Mouse (Mus musculus) megakaryocyte, adult 5-6 weeks (primary cell): ENCODE measurements around the gene Rnf135. TPM values are rescaled to one million over a fixed set of nuclear protein-coding genes. Genes with fewer than 3 reads are reported as not detected.
A peak's percentile ranks its signal among the peaks of the same experiment; 100 is the strongest.
"Not testable (repeated sequence)": the region's sequence is repeated elsewhere in the genome, so short reads cannot be mapped to it uniquely, and the experiment has no call there.

ENCODE experiments used
- ATAC-seq: 2 replicates; pipeline ENCODE4 v1.8.0; 2016; ENCODE audit warnings: mild to moderate bottlenecking, inconsistent platforms; ENCODE audit not compliant: poor library complexity, severe bottlenecking
- total RNA-seq, 2 experiments: library from RNA; stranded (forward) in 1 of 2; stranded (reverse) in 1 of 2; fragments of 153-499, 151-499 nt in 1 of 2; fragments of 221-1000, 200-1000 nt in 1 of 2; gene quantifications; 2 replicates each; pipeline versions ENCODE4 v1.2.3 to v1.2.4; 2015 to 2017

Gene Rnf135
- total RNA-seq (2015): 4.8 and 9.1 TPM in 2 replicates
- 4.4 and 4.7 TPM in 2 replicates for total RNA-seq (2017)

- peak; percentile 100 for ATAC-seq
These were observed at the start of gene Rnf135 for GRCm38 (mm10) chr11:80183705-80184255. Rnf135 (plus strand) TSS chr11:80183851.

- no peak for ATAC-seq
These were observed 48.9 kb upstream of the Rnf135 start for GRCm38 (mm10) chr11:80134744-80135143.

GRCm38 (mm10) chr11:80135954-80136683, 47.5 kb upstream of the Rnf135 start:
- no peak for ATAC-seq

- ATAC-seq: no peak
These were observed 46.9 kb upstream of the Rnf135 start for GRCm38 (mm10) chr11:80136786-80137185.

GRCm38 (mm10) chr11:80137773-80138172, 45.9 kb upstream of the Rnf135 start:
- no peak for ATAC-seq

GRCm38 (mm10) chr11:80141825-80142521, 41.7 kb upstream of the Rnf135 start, which contains the start of gene Tefm:
Tefm (minus strand) TSS chr11:80142175.
- ATAC-seq: peak; percentile 83

GRCm38 (mm10) chr11:80142872-80143271, 40.8 kb upstream of the Rnf135 start:
- no peak for ATAC-seq

GRCm38 (mm10) chr11:80145787-80146275, 37.8 kb upstream of the Rnf135 start:
- ATAC-seq: peak; percentile 80

GRCm38 (mm10) chr11:80147748-80148147, 35.9 kb upstream of the Rnf135 start:
- ATAC-seq: no peak

GRCm38 (mm10) chr11:80148313-80148712, 35.3 kb upstream of the Rnf135 start:
- ATAC-seq: no peak

GRCm38 (mm10) chr11:80148974-80149373, 34.7 kb upstream of the Rnf135 start:
- ATAC-seq: not testable (repeated sequence)

- ATAC-seq: no peak
These were observed 34.1 kb upstream of the Rnf135 start for GRCm38 (mm10) chr11:80149412-80150023.

GRCm38 (mm10) chr11:80150566-80150965, 33.1 kb upstream of the Rnf135 start:
- ATAC-seq: no peak

- ATAC-seq: peak; percentile 43; the same call in 1 of the 2 replicates
These were observed 32.1 kb upstream of the Rnf135 start for GRCm38 (mm10) chr11:80151541-80151940.

- ATAC-seq: no peak
These were observed 31.3 kb upstream of the Rnf135 start for GRCm38 (mm10) chr11:80152376-80152775.

GRCm38 (mm10) chr11:80153857-80154495, 29.7 kb upstream of the Rnf135 start, which contains the start of gene Adap2:
Adap2 (plus strand) TSS chr11:80154105.
- peak; percentile 95 for ATAC-seq

GRCm38 (mm10) chr11:80154501-80154900, 29.1 kb upstream of the Rnf135 start:
- no peak for ATAC-seq

GRCm38 (mm10) chr11:80155541-80155940, 28.1 kb upstream of the Rnf135 start:
- ATAC-seq: no peak

GRCm38 (mm10) chr11:80155961-80156360, 27.7 kb upstream of the Rnf135 start:
- no peak for ATAC-seq

GRCm38 (mm10) chr11:80156841-80157240, 26.8 kb upstream of the Rnf135 start:
- 0 out of 2 replicates have a peak, but pooled peaks have one; percentile 19 for ATAC-seq
